Mouse (Mus musculus): ENCODE measurements around the gene 9430097D07Rik. TPM values are rescaled to one million over a fixed set of nuclear protein-coding genes. Genes with fewer than 3 reads are reported as not detected.

Gene 9430097D07Rik
- polyA plus RNA-seq, 1 experiment from 2014 or later, result 0.11 TPM

Other genes with a start within 250 kb of the 9430097D07Rik start
- gene Ciz1, start 223.4 kb downstream of the 9430097D07Rik start, polyA plus RNA-seq (2016; fragmentation: Nextera tagmentation; extraction: Ambion mirVana), result 65.8 and 66.4 TPM in 2 replicates
- gene Dnm1, start 222.3 kb downstream of the 9430097D07Rik start, polyA plus RNA-seq (2016; fragmentation: Nextera tagmentation; extraction: Ambion mirVana), result 20.7 and 23.5 TPM in 2 replicates
- gene 1110008P14Rik, start 193.7 kb downstream of the 9430097D07Rik start, polyA plus RNA-seq (2016; fragmentation: Nextera tagmentation; extraction: Ambion mirVana), result 35.0 and 39.3 TPM in 2 replicates
- not detected in 2 replicates for gene Lcn2, start 187.4 kb downstream of the 9430097D07Rik start, polyA plus RNA-seq (2016; fragmentation: Nextera tagmentation; extraction: Ambion mirVana)
- gene Ptges2, start 179.8 kb downstream of the 9430097D07Rik start, polyA plus RNA-seq (2016; fragmentation: Nextera tagmentation; extraction: Ambion mirVana), result 32.2 and 32.5 TPM in 2 replicates
- gene Naif1, start 125.2 kb downstream of the 9430097D07Rik start, polyA plus RNA-seq (2016; fragmentation: Nextera tagmentation; extraction: Ambion mirVana), result 6.4 and 6.8 TPM in 2 replicates
- gene Slc25a25, start 124.2 kb downstream of the 9430097D07Rik start, polyA plus RNA-seq (2016; fragmentation: Nextera tagmentation; extraction: Ambion mirVana), result 29.8 and 31.8 TPM in 2 replicates
- 11.8 and 12.3 TPM in 2 replicates for gene Fam102a, start 40.4 kb downstream of the 9430097D07Rik start, polyA plus RNA-seq (2016; fragmentation: Nextera tagmentation; extraction: Ambion mirVana)
- 109 and 111 TPM in 2 replicates for gene Dpm2, start 4.8 kb downstream of the 9430097D07Rik start, polyA plus RNA-seq (2016; fragmentation: Nextera tagmentation; extraction: Ambion mirVana)
- 2.0 and 2.1 TPM in 2 replicates for gene Pip5kl1, start 887 bp downstream of the 9430097D07Rik start, polyA plus RNA-seq (2016; fragmentation: Nextera tagmentation; extraction: Ambion mirVana)
- gene St6galnac4, start 11.4 kb upstream of the 9430097D07Rik start, polyA plus RNA-seq (2016; fragmentation: Nextera tagmentation; extraction: Ambion mirVana), result 25.1 and 26.4 TPM in 2 replicates
- 17.1 and 17.3 TPM in 2 replicates for gene St6galnac6, start 24.0 kb upstream of the 9430097D07Rik start, polyA plus RNA-seq (2016; fragmentation: Nextera tagmentation; extraction: Ambion mirVana)
- 20.5 and 24.7 TPM in 2 replicates for gene Ak1, start 46.1 kb upstream of the 9430097D07Rik start, polyA plus RNA-seq (2016; fragmentation: Nextera tagmentation; extraction: Ambion mirVana)
- gene Eng, start 70.9 kb upstream of the 9430097D07Rik start, polyA plus RNA-seq (2016; fragmentation: Nextera tagmentation; extraction: Ambion mirVana), result 23.7 and 25.5 TPM in 2 replicates
- gene Fpgs, start 128.5 kb upstream of the 9430097D07Rik start, polyA plus RNA-seq (2016; fragmentation: Nextera tagmentation; extraction: Ambion mirVana), result 33.5 and 35.5 TPM in 2 replicates
- 130 and 135 TPM in 2 replicates for gene Cdk9, start 137.4 kb upstream of the 9430097D07Rik start, polyA plus RNA-seq (2016; fragmentation: Nextera tagmentation; extraction: Ambion mirVana)
- gene Sh2d3c, start 145.4 kb upstream of the 9430097D07Rik start, polyA plus RNA-seq (2016; fragmentation: Nextera tagmentation; extraction: Ambion mirVana), result 27.1 and 27.5 TPM in 2 replicates
- 0.52 and 0.57 TPM in 2 replicates for gene 6330409D20Rik, start 165.3 kb upstream of the 9430097D07Rik start, polyA plus RNA-seq (2016; fragmentation: Nextera tagmentation; extraction: Ambion mirVana)
- gene Tor2a, start 181.6 kb upstream of the 9430097D07Rik start, polyA plus RNA-seq (2016; fragmentation: Nextera tagmentation; extraction: Ambion mirVana), result 48.9 and 53.5 TPM in 2 replicates
- 0.31 and 0.34 TPM in 2 replicates for gene Ttc16, start 199.9 kb upstream of the 9430097D07Rik start, polyA plus RNA-seq (2016; fragmentation: Nextera tagmentation; extraction: Ambion mirVana)
- gene Ptrh1, start 200.1 kb upstream of the 9430097D07Rik start, polyA plus RNA-seq (2016; fragmentation: Nextera tagmentation; extraction: Ambion mirVana), result 5.3 and 6.4 TPM in 2 replicates
- gene Cfap157, start 208.7 kb upstream of the 9430097D07Rik start, polyA plus RNA-seq (2016; fragmentation: Nextera tagmentation; extraction: Ambion mirVana), result 0.54 and 0.60 TPM in 2 replicates

Data from embryonic facial prominence, embryonic 10.5 days (tissue).